19 mouse cellular contexts compared by ENCODE assay signal in genomic region chr15:10700891-10701466, GRCm38 (mm10). TPM values are rescaled to one million over a fixed set of nuclear protein-coding genes. Genes with fewer than 3 reads are reported as not detected.
A peak's percentile ranks its signal among the peaks of the same experiment; 100 is the strongest.
DNase-seq lines count a peak whose midpoint lies in the region; ATAC-seq and TF ChIP-seq lines count a peak whose summit lies in the region.
"Had no signal": no experiment of that assay in that cellular context is flagged by ENCODE, and none has a peak within 500 bp of the region (broad histone marks: within the 10 kb centered on the region; RNA-seq: fewer than 3 reads in every experiment).

No protein-coding gene starts in this region.

- no peak for TF ChIP-seq EP300 in lung, postnatal 0 days (IDR thresholded peaks at IDR 0.05)

- DNase-seq in kidney, postnatal 25 days, result no peak
- DNase-seq in liver, result no peak
- no peak for DNase-seq in lung, postnatal 0 days (ENCODE audit: low spot score)
- no peak for DNase-seq in lung, postnatal 36 days
- no peak for DNase-seq in neural tube, embryonic 10.5 days (ENCODE audit: extremely low spot score, low spot score)
- DNase-seq: adrenal gland, adult 2 months; adrenal gland, postnatal 25 days; cerebellum, adult 18-20 months; cerebellum, adult 9-11 months; cerebellum, postnatal 36 days; gastrocnemius, postnatal 10 days; heart, adult 2 months had no signal

- TF ChIP-seq CTCF in lung, postnatal 0 days (IDR thresholded peaks at IDR 0.05), result no peak

- WGBS in kidney, embryonic 15.5 days, result 52% methylated on average over 9 of the region's 9 CpGs
- 65% methylated on average over 9 of the region's 9 CpGs for WGBS in liver, embryonic 16.5 days (ENCODE audit: insufficient replicate concordance)
- 67% methylated on average over 9 of the region's 9 CpGs for WGBS in lung, postnatal 0 days
- 82% methylated on average over 9 of the region's 9 CpGs for WGBS in stomach, embryonic 15.5 days

- no peak overlapping the region for H3K4me2 ChIP-seq in kidney, embryonic 15.5 days
- no peak overlapping the region for H3K4me2 ChIP-seq in liver, embryonic 16.5 days (ENCODE audit: low read depth, low read length)
- no peak overlapping the region for H3K4me2 ChIP-seq in lung, postnatal 0 days (replicated peaks; ENCODE audit: low read depth, low read length)
- no peak overlapping the region for H3K4me2 ChIP-seq in stomach, embryonic 15.5 days
- H3K4me2 ChIP-seq: forebrain, embryonic 12.5 days; heart, embryonic 12.5 days had no signal

- no peaks in the 10 kb centered on the region for H3K27me3 ChIP-seq in kidney, embryonic 15.5 days
- H3K27me3 ChIP-seq in liver, embryonic 16.5 days (ENCODE audit: control insufficient read depth, insufficient read depth, low read depth, low read length), result no peaks in the 10 kb centered on the region
- H3K27me3 ChIP-seq in lung, postnatal 0 days (replicated peaks; ENCODE audit: insufficient read depth, low read length), result no peaks in the 10 kb centered on the region
- no peaks in the 10 kb centered on the region for H3K27me3 ChIP-seq in stomach, embryonic 15.5 days (replicated peaks)
- H3K27me3 ChIP-seq: forebrain, embryonic 12.5 days; heart, embryonic 12.5 days had no signal

- no peak overlapping the region for H3K9ac ChIP-seq in kidney, embryonic 15.5 days
- H3K9ac ChIP-seq in liver, embryonic 16.5 days (ENCODE audit: low read depth, low read length), result no peak overlapping the region
- H3K9ac ChIP-seq in lung, postnatal 0 days (replicated peaks; ENCODE audit: low read depth), result no peak overlapping the region
- no peak overlapping the region for H3K9ac ChIP-seq in stomach, embryonic 15.5 days
- H3K9ac ChIP-seq: forebrain, embryonic 12.5 days; heart, embryonic 12.5 days had no signal

- peaks cover 4% of the 10 kb centered on the region; the same call in 1 of the 2 replicates for H3K36me3 ChIP-seq in kidney, embryonic 15.5 days
- H3K36me3 ChIP-seq in liver, embryonic 16.5 days (ENCODE audit: control insufficient read depth, insufficient read depth), result no peaks in the 10 kb centered on the region
- no peaks in the 10 kb centered on the region for H3K36me3 ChIP-seq in lung, postnatal 0 days (ENCODE audit: insufficient read depth, low read length)
- H3K36me3 ChIP-seq in stomach, embryonic 15.5 days, result no peaks in the 10 kb centered on the region
- H3K36me3 ChIP-seq: heart, embryonic 12.5 days had no signal

- peak; percentile 70; the same call in 1 of the 2 replicates for ATAC-seq in kidney, embryonic 15.5 days (replicated peaks; ENCODE audit: low FRiP score)
- peak; percentile 75 for ATAC-seq in liver, embryonic 16.5 days (ENCODE audit: low read depth)
- ATAC-seq in lung, postnatal 0 days, result peak; percentile 19; the same call in 1 of the 2 replicates
- no peak for ATAC-seq in stomach, embryonic 15.5 days (ENCODE audit: insufficient read depth, low FRiP score, low read depth)
- ATAC-seq: forebrain, embryonic 16.5 days had no signal

- no peaks in the 10 kb centered on the region for H3K9me3 ChIP-seq in kidney, embryonic 15.5 days (replicated peaks)
- H3K9me3 ChIP-seq in liver, embryonic 16.5 days (replicated peaks; ENCODE audit: control insufficient read depth, low read length), result no peaks in the 10 kb centered on the region
- H3K9me3 ChIP-seq in lung, postnatal 0 days (ENCODE audit: low read length), result no peaks in the 10 kb centered on the region
- no peaks in the 10 kb centered on the region for H3K9me3 ChIP-seq in stomach, embryonic 15.5 days
- H3K9me3 ChIP-seq: forebrain, embryonic 12.5 days; heart, embryonic 12.5 days; hindbrain, embryonic 10.5 days had no signal

- H3K27ac ChIP-seq in kidney, embryonic 15.5 days, result no peak overlapping the region
- H3K27ac ChIP-seq in liver, embryonic 16.5 days (ENCODE audit: low read length), result no peak overlapping the region
- no peak overlapping the region for H3K27ac ChIP-seq in lung, postnatal 0 days (ENCODE audit: low read length)
- peak overlapping the region; percentile 3; the same call in 1 of the 2 replicates for H3K27ac ChIP-seq in stomach, embryonic 15.5 days
- H3K27ac ChIP-seq: forebrain, embryonic 12.5 days; heart, adult 2 months; hindbrain, embryonic 10.5 days had no signal

- H3K4me1 ChIP-seq in kidney, embryonic 15.5 days, result peaks cover 36% of the 10 kb centered on the region
- H3K4me1 ChIP-seq in liver, embryonic 16.5 days (ENCODE audit: control insufficient read depth, low read depth, low read length), result peaks cover 4% of the 10 kb centered on the region; the same call in 1 of the 2 replicates
- peaks cover 9% of the 10 kb centered on the region for H3K4me1 ChIP-seq in lung, postnatal 0 days (ENCODE audit: insufficient read depth, low read depth, low read length)
- H3K4me1 ChIP-seq in stomach, embryonic 15.5 days, result peaks cover 2% of the 10 kb centered on the region; the same call in 1 of the 2 replicates

- no peak overlapping the region for H3K4me3 ChIP-seq in kidney, embryonic 15.5 days (replicated peaks)
- H3K4me3 ChIP-seq in liver, embryonic 16.5 days (ENCODE audit: low read depth, low read length), result no peak overlapping the region
- H3K4me3 ChIP-seq in lung, postnatal 0 days (ENCODE audit: low read depth, low read length), result no peak overlapping the region
- no peak overlapping the region for H3K4me3 ChIP-seq in stomach, embryonic 15.5 days (replicated peaks)
- H3K4me3 ChIP-seq: forebrain, embryonic 12.5 days; heart, adult 2 months; heart, embryonic 12.5 days; hindbrain, embryonic 10.5 days had no signal

RNA-seq across cellular contexts. Expression of gene Rai14, which starts 13.4 kb away (rescaled TPM):
- 66.4 and 67.8 TPM in 2 replicates for polyA plus RNA-seq in kidney, embryonic 15.5 days (2015; fragmentation: Nextera tagmentation; extraction: Ambion mirVana)
- 5.5 and 6.2 TPM in 2 replicates for polyA plus RNA-seq in liver, embryonic 16.5 days (2015; fragmentation: Nextera tagmentation; extraction: Ambion mirVana)
- polyA plus RNA-seq in lung, postnatal 0 days (2015; fragmentation: Nextera tagmentation; extraction: Ambion mirVana), result 56.0 and 63.0 TPM in 2 replicates
- polyA plus RNA-seq in stomach, embryonic 15.5 days (2015; fragmentation: Nextera tagmentation; extraction: Ambion mirVana), result 17.8 and 19.6 TPM in 2 replicates
